Mouse (Mus musculus): ENCODE measurements around the gene Nans.

The Nans gene

GRCm38 (mm10) chr4:46489028-46489925 is at the start of gene Nans:
Gene Nans (plus strand): TSS chr4:46489248.
- DNase-seq (ENCODE audit: low spot score): peak; percentile 67

GRCm38 (mm10) chr4:46442501-46442900 is 46.5 kb upstream of the Nans start:
- no peak for DNase-seq (ENCODE audit: low spot score)

- DNase-seq (ENCODE audit: low spot score): no peak
Observed at GRCm38 (mm10) chr4:46445237-46445945, 43.7 kb upstream of the Nans start.

- no peak for DNase-seq (ENCODE audit: low spot score)
Observed at GRCm38 (mm10) chr4:46447461-46447860, 41.6 kb upstream of the Nans start.

GRCm38 (mm10) chr4:46448886-46449285 is 40.2 kb upstream of the Nans start:
- DNase-seq (ENCODE audit: low spot score): no peak

- DNase-seq (ENCODE audit: low spot score): no peak
Observed at GRCm38 (mm10) chr4:46450020-46450518, 39.0 kb upstream of the Nans start.

GRCm38 (mm10) chr4:46450519-46451131 is 38.4 kb upstream of the Nans start, which contains the start of gene Anp32b:
Gene Anp32b (plus strand): TSS chr4:46450902.
- DNase-seq (ENCODE audit: low spot score): peak; percentile 73

- peak; percentile 32 for DNase-seq (ENCODE audit: low spot score)
Observed at GRCm38 (mm10) chr4:46451240-46451757, 37.7 kb upstream of the Nans start.

- no peak for DNase-seq (ENCODE audit: low spot score)
Observed at GRCm38 (mm10) chr4:46451758-46452480, 37.1 kb upstream of the Nans start.

GRCm38 (mm10) chr4:46452481-46452850 is 36.6 kb upstream of the Nans start:
- DNase-seq (ENCODE audit: low spot score): no peak

- no peak for DNase-seq (ENCODE audit: low spot score)
Observed at GRCm38 (mm10) chr4:46452855-46453719, 36.0 kb upstream of the Nans start.

GRCm38 (mm10) chr4:46454097-46454864 is 34.8 kb upstream of the Nans start:
- DNase-seq (ENCODE audit: low spot score): no peak

- no peak for DNase-seq (ENCODE audit: low spot score)
Observed at GRCm38 (mm10) chr4:46456762-46457161, 32.3 kb upstream of the Nans start.

- no peak for DNase-seq (ENCODE audit: low spot score)
Observed at GRCm38 (mm10) chr4:46457186-46457585, 31.9 kb upstream of the Nans start.

GRCm38 (mm10) chr4:46458411-46458810 is 30.6 kb upstream of the Nans start:
- DNase-seq (ENCODE audit: low spot score): no peak

- DNase-seq (ENCODE audit: low spot score): no peak
Observed at GRCm38 (mm10) chr4:46463130-46463830, 25.8 kb upstream of the Nans start.

GRCm38 (mm10) chr4:46465740-46466139 is 23.3 kb upstream of the Nans start:
- no peak for DNase-seq (ENCODE audit: low spot score)

GRCm38 (mm10) chr4:46475101-46475500 is 13.9 kb upstream of the Nans start:
- DNase-seq (ENCODE audit: low spot score): no peak

GRCm38 (mm10) chr4:46479081-46479480 is 10.0 kb upstream of the Nans start:
- DNase-seq (ENCODE audit: low spot score): no peak
